Mouse (Mus musculus): ENCODE measurements around the gene Gm10974.

Gm10974 gene

GRCm38 (mm10) chr7:66358461-66358860 lies 7.2 kb upstream of the Gm10974 start:
- no peak for DNase-seq (ENCODE audit: low read depth, low spot score)

DNA sequence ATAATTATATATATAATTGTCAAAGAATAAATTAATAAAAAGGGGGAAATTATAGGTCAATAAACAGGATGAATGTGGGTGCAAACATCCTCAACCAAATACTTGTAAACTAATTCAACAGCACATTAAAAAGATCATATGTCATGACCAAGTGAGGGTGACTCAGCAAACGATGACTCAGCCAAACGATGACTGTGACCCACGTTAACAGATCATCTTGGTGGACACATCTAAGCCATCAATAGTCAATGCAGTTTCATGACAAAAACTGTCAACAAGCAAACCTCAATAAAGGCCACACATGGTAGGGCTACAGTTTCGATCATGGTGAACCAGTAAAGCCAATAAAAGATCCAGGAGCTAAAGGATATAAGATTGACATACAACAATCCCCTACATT lies 6.7 kb upstream of the Gm10974 start:
- no peak for DNase-seq (ENCODE audit: low read depth, low spot score)

GRCm38 (mm10) chr7:66364491-66364890 lies 1.2 kb upstream of the Gm10974 start:
- DNase-seq (ENCODE audit: low read depth, low spot score): no peak

- no peak for DNase-seq (ENCODE audit: low read depth, low spot score)
Observed at GRCm38 (mm10) chr7:66365411-66365810, 294 bp upstream of the Gm10974 start.

GRCm38 (mm10) chr7:66369071-66369933 lies 3.6 kb downstream of the Gm10974 start:
- no peak for DNase-seq (ENCODE audit: low read depth, low spot score)

GRCm38 (mm10) chr7:66369934-66370445 lies 4.3 kb downstream of the Gm10974 start:
- DNase-seq (ENCODE audit: low read depth, low spot score): no peak

DNA sequence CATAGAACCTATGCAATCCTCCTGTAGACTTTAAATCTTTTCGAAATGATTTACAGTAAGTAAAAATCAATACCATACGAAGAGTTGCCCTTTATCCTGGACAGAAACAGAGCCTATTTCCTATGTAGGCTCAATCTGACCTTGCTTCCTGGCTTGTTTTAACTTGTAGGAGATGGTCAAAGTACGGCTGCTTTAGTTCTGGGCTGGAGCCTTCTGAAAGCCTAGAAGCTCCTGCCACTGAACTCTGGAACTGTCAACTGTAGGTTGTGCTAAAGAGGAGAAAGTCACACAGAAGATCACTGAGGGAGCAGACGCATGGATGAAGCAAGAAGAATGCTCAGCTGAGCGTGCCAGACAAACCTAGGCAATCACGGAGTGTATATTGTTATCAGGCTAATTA lies 5.3 kb downstream of the Gm10974 start:
- no peak for DNase-seq (ENCODE audit: low read depth, low spot score)

- DNase-seq (ENCODE audit: low read depth, low spot score): no peak
Observed at GRCm38 (mm10) chr7:66373391-66373790, 7.7 kb downstream of the Gm10974 start.

GRCm38 (mm10) chr7:66375736-66376135 lies 10.0 kb downstream of the Gm10974 start:
- DNase-seq (ENCODE audit: low read depth, low spot score): no peak

DNA sequence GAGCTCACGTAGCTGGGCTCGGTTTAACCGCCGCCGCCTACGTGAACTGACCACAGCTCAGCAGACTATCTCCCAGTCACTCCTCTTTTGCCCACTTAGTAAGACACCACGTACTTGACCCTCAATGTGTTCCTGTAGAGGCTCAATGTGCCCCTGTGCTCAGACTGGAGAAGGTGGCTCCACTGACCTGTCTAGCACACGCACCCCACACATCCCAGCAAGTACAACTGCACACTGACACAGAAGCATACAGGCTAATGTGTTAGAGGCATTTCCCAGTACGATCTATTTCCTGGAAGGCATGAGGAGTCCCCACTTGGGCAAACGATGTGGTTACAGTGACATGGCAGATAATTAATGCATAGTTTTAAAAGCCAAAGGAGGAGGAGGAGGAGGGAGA lies 10.9 kb downstream of the Gm10974 start:
- no peak for DNase-seq (ENCODE audit: low read depth, low spot score)

DNA sequence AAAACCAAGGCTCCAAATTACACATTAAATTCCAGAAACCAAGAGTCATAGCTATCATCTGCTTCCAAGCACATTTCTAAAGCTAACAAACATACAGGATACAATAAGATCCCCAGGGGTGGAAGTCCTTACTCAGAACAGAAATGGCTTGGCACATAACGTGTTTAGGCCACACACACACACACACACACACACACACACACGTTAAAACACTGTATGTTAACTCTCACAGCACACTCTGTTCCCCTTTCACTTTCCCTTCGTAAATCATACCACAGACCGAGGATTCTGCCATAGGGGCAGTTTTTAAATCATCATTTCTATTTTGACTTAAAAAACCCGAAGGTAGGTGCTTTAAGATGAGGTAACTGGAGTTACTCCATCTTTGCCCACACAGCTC lies 18.5 kb downstream of the Gm10974 start:
- no peak for DNase-seq (ENCODE audit: low read depth, low spot score)

GRCm38 (mm10) chr7:66384891-66385290 lies 19.2 kb downstream of the Gm10974 start:
- DNase-seq (ENCODE audit: low read depth, low spot score): no peak

- DNase-seq (ENCODE audit: low read depth, low spot score): no peak
Observed at GRCm38 (mm10) chr7:66385826-66386225, 20.1 kb downstream of the Gm10974 start.

DNA sequence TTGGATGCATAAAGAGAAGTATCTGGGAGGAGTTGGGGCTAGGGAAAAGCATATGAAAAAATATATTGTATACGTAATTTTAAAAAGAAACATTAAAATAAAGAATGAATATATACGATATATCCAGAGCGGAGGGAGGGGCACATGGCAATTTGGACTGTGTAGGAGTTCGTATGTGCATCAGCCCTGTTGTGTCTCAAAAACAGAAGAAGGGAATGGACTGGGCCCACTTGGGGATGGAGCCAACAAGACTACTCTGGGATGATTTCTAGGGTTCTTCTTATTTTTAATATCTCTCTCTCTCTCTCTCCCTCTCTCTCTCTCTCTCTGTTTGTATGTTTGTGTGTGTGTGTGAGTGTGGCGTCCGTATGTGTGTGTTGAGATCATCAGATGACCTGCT lies 20.7 kb downstream of the Gm10974 start:
- DNase-seq (ENCODE audit: low read depth, low spot score): no peak

- no peak for DNase-seq (ENCODE audit: low read depth, low spot score)
Observed at GRCm38 (mm10) chr7:66387419-66387812, 21.7 kb downstream of the Gm10974 start.

DNA sequence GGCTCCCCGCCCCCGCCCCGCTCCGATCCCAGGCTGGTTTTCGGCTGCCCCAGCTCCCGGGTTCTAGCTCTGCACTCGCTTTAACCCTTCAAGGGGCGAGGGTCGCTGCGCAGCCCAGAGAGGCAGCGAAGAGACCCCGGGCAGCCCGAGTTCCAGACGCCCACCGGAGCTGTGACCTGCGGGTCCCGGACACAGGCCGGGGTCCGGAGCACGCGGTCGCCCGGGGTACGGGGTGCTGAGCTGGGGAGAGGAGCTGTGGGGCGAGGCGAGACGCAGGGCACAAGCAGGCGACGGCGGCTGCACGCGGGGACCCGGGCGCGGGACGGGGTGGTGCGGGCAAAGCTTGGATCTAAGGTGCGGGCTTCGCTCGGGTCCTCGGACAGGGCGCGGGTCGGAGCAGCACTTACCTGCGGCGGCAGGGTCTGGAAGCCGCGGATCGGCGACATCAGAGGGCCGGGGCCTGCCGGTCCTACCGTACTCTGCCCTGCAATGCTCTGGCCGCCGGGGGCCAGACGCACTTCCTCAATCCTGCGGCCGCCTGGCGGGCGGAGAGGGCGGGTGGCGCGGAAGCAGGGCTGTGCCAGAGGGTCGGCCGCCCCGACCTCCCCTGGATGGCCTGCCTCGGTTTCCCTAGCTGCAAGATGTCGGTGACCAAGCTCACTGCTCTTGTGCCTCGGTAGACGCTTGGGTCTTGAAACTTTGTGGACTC lies 22.3 kb downstream of the Gm10974 start, which contains the start of gene Lrrk1:
Gene Lrrk1 (minus strand): TSS at position 538 of the 709 bp plus-strand sequence.
- DNase-seq (ENCODE audit: low read depth, low spot score): no peak

DNA sequence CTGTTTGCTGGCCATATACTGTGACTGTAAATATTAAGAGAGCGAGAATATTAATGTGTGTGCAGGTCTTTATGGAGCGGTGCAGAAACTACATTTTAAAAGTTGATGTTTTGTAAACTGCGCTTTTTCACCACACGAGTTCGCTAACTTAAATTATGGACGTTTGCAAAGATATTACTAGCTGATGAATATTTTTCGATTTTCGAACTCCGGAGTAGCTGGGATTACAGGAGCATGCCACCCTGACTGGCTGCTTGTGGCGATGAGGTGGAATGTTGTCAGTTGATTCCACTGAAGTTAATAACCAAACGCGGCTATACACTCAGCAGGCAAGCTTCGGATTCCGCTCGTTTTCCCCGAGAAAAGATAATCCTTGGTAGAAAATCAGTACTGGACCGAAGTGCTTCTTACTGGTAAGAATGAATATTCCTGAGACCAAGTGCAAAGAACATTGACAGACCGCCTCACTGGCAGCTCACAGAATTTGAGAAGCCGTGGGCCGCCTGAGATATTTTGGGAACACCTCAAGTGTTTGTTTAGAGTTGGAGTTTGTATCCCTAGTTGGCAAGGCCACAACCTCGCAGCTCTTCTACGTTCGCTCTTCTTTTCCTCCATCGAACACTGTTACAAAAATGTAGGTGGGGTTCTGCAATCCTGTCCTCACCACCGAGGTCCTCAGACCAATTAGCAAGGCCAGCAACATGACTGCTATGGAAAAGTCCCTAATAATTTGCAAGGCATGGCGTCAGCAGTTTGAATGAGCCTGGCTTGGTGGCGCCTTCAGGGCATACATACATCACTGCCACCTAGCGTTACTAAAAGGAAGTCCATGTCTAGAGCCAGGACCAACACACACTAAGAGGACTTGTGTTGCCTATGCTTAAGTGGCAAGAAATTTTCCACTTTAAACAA lies 23.2 kb downstream of the Gm10974 start:
- peak; percentile 43 for DNase-seq (ENCODE audit: low read depth, low spot score)

DNA sequence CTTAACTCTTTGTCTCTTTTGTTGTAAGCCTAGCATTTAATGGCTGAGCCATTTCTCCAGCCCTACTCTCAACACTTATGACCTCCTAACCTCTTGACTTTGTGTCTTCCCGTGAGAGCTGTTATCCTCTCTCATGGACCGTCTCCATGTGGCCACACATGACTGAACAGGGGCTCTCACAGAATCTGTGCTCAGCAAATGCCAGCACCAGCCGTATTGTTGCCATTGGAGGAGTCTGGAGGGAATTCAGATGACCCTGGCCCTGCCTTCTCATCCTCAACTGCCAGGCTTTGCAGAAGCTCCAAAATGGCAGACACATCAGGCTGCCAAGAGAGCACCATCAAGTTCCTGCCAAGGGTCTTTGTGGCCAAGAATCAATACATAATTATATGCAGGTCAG lies 31.6 kb downstream of the Gm10974 start:
- no peak for DNase-seq (ENCODE audit: low read depth, low spot score)

DNA sequence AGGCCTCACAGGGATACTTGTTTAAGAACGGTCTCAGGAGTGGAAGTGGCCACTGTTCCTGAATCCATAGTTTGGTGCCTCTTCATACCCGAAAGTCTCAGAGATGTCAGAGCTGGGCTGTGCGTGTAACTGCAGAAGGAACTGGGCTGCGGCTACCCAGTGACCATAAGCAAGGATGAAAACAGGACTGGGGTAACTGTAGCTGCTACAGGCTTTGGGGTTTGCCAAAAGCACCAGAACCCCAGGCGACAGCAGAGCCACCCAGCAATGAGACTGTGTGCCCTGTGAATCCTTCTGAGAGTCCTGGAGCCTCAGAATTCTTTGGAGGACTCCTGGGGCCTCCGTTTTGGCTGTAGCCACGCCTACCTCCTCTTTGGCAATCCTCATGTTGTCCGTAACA lies 35.9 kb downstream of the Gm10974 start:
- no peak for DNase-seq (ENCODE audit: low read depth, low spot score)

DNA sequence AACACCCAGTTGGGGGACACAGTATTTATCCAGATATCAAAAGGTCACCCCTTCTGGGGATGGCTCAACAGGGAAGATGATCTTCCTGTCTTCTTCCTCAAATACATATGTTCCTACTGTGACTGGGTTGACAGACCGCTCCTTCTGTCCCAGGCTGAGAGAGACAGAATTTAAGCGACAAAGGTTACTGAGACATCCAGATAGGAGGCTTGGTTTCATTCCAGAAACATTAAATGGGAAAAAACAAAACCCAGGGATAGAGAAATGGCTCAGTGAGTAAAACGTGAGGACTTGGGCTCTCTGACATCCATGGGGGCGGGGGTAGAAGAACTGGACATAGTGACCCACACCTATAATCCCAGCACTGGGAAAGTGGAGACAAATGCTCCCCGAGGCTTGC lies 37.2 kb downstream of the Gm10974 start:
- DNase-seq (ENCODE audit: low read depth, low spot score): no peak

DNA sequence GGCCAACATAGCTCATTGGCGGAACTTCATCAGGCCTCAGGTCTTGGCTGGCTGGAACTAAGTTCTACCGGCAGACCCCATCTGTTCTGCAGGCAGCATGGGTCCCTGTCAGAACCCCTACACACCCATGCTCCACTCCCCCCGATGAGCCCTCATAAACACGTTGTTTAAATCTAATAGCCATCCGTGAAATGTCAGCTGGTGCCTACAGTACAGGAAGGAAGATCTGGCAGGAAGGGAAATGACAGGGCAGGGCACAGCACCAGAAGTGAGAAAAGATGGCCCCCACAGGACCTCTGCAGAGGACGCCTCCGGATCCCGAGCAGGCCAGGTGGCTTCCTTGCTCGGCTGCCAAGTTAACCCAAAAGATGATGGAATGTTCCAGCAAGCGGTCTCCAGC lies 38.4 kb downstream of the Gm10974 start:
- DNase-seq (ENCODE audit: low read depth, low spot score): no peak

DNA sequence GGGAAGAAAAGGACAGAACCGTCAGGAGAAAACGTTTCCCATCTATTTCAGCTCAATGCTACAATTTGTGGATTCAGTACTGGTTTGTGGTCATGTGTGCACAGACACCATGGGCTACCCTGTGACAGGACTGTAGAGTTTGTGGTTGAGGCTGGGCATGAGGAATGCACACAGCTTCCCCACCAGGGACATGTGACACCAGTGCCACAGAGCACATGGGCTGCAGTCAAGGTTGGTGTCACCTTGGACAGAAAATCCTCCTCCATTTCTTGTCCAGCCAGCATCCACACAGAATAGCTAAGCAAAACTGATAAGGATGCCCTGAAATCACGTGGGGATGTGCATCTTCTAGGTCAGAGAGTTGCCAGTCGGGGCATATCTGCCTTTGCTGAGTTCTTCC lies 39.1 kb downstream of the Gm10974 start:
- no peak for DNase-seq (ENCODE audit: low read depth, low spot score)
